Mouse (Mus musculus): ENCODE measurements around the gene Ntng2.

The Ntng2 gene

DNA sequence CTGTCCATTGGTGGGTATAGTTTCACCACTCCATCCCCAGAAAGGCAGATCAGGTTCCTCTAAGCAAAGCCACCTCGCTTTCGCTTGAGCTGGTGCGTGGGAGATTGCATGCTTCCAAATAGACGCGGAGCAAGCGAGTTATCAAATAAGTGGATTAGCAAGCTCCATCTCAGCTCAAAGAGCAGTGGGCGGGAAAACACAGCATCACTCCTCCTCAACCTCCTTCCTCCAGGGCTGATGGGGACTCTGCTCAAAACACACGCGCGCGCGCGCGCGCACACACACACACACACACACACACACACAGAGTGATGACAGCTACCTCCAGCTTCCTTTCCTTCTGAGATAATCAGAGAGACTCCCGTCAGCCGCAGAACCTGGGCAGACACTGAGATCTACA, 13.5 kb downstream of the Ntng2 start:
- in situ Hi-C loops (cut with MboI; ENCODE audit: unreplicated experiment in 2 of 2), result no loop called here

DNA sequence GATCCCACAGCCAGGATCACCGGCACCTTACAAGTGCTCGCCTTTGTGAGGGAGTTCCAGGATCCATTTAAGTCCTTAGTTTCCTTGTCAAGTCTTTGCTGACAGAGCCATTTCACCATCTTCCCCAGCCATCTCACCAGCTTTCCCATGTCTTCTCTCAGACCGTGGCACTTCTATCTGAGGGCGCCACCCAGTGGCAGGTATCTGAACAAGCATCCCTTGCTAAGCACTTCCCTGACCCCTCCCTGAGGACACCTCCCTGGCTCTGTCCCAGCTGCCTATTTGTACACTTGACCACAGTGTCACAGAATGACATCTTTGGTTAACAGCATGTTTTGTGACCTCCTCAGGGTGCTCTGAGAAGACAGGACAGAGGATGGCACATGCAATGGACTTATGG, 15.2 kb downstream of the Ntng2 start:
- in situ Hi-C loops (cut with MboI; ENCODE audit: unreplicated experiment in 2 of 2), result no loop called here

DNA sequence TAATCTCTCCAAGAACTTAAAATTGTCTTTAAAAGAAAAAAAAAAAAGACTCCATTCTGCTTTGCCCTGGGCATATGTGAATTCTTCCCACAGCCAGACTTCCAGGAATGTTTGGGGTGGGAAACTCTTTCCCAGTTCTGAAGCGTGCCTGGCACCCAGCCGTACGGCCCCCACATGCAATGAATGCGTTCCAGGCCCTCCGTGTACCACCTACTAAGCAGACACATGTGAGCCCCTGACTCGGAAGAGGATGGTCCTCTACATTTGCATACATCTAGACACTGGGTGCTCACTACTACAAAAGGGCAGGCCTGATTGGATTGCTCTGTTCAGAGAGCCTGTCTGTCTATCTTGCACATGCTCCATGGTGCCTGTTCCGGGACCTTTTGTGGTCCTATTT, 17.0 kb downstream of the Ntng2 start:
- in situ Hi-C loops (cut with MboI; ENCODE audit: unreplicated experiment in 2 of 2), result no loop called here

DNA sequence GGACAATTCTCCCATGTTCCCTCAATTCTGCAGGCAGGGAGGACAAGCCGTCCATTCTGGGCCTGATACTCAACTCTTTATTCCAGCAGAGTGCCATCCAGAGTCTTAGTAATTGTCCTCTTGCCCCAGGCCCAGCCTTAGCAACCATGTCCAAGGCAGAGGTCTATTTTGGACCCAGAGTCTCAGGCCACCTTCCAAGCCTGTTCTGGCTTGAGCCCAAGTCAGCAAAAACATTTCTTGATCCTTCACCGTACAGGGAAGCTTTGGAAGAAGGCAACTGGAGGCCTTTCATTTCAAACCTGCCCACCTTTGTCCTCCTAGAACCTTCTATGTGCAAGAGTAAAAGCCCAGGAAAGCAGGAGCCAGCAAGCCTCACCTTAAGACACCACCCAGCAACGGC, 17.8 kb downstream of the Ntng2 start:
- in situ Hi-C loops (cut with MboI; ENCODE audit: unreplicated experiment in 2 of 2), result no loop called here

DNA sequence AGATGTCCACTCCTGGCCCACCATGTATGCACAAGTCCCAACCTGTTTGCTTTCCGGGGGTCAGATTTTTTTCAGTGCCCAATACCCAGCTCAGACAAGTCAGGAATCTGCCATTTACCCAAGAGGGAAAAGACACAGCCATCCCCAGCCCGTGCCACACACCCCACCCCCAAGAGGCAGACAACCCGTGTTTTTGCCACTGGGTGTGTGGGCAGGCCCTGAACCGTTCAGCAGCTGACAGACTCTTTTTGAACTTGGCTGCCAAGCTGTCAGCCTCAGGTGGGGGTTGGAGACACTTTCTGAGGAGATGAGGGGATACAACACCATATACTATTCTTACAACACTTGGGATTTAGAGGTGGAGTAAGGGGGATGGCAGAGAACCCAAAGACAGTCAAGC, 18.8 kb downstream of the Ntng2 start:
- in situ Hi-C loops (cut with MboI; ENCODE audit: unreplicated experiment in 2 of 2), result no loop called here

DNA sequence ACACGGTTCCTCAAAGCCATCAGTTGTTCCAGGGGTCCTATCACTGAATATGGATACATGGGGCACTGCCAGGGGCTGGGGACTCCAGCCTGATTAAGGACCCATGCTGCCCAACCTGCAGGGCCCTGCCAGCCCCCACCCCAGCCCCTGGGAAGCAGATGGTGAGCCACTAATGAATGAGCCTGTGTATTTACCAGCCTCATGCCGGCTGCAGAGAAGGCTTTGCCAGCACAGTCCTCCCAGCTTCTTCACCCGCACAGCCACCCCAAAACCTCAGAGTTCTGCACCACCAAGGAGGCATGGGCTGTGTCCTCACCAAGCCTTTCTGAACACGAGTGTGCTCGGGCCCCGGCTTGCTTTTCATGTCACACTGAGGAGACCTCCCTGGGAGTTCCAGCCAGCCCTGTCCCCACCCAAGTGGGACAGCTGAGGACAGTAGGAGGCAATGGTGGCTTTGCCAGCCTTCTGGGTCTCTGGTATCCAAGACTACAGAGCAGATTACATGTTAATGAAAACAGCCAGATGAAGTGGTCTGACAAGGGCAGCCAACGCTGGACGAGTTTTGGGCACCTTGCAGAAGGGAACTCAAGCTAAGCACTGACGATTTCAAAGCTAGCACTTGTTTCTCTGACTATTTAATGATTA, 22.5 kb downstream of the Ntng2 start:
- in situ Hi-C loops (cut with MboI; ENCODE audit: unreplicated experiment in 2 of 2), result no loop called here

DNA sequence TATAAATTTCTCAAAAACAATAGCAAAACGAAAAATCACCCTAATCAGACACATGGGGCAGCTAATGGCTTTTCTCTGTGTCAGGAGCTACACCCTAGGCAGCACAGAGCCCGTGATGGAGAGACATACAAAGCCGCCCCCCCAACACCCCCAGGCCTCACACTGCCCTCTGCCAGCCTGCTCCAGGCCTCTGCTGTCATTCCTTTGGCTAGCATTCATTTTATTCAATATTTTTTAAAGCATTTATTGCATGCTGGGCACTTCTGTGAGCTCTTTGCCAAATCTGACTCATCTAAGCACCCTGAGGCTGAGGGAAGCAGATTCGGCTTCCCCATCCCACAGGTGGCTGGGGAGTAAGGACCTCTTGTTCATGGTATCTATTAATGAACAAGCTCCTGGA, 26.1 kb downstream of the Ntng2 start:
- in situ Hi-C loops (cut with MboI; ENCODE audit: unreplicated experiment in 2 of 2), result no loop called here

DNA sequence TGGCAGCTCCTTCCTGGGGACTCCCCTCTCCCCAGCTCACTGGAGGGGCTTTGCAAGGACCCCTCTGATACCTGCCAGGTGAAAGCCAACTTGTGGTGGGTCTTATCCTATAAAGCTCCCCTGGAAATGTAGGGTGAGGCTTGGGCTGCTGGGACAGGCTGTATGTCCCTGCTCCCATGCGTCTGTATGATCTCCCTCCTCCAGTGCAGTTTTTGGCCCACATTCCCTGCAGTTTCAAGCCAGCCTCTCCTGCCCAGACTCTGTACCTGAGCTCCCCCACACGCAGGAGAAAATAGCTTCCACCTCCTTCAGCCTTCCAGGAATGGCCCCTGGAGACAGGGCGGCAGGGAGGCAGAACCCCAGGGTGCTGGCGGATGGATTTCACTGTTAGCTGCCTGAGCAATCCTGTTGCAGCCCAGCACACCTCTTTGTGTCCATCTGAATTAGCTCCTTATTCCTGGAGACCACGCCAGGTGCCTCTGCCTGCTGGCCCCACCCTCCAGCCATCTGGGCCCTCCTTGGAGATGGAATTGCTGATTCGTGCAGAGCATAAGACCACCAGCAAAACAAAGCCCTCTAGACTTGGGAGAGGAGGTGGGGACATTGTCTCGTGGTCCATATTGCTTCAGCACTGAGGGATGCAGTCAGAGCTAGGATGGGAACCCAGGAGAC, 29.1 kb downstream of the Ntng2 start:
- in situ Hi-C loops (cut with MboI; ENCODE audit: unreplicated experiment in 2 of 2), result loop anchor here in 1 of 2 experiments (25.0 kb wide), 1 partner anchor 986 kb away; no protein-coding TSS in a partner anchor

DNA sequence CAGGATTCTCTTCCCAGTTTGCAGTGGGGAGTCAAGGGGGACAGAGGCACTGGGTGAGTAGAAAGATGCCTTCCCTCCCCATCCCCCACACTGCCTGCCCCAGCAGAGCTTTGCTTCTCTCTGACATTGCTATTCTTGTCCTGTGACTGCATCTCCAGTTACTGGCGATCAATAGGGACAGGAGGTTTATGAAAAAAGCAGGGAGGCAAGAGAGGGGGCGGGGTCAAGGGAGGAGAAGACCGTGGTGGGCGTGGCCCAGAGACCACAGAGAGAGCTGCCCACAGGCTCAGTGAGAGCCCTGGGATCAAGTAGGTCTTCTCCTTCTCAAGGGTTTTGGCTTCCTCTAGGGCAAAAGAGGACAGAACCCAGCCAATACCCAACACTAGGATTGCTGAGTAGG, 30.5 kb downstream of the Ntng2 start:
- in situ Hi-C loops (cut with MboI; ENCODE audit: unreplicated experiment in 2 of 2), result loop anchor here in 1 of 2 experiments (25.0 kb wide), 1 partner anchor 985 kb away; no protein-coding TSS in a partner anchor

DNA sequence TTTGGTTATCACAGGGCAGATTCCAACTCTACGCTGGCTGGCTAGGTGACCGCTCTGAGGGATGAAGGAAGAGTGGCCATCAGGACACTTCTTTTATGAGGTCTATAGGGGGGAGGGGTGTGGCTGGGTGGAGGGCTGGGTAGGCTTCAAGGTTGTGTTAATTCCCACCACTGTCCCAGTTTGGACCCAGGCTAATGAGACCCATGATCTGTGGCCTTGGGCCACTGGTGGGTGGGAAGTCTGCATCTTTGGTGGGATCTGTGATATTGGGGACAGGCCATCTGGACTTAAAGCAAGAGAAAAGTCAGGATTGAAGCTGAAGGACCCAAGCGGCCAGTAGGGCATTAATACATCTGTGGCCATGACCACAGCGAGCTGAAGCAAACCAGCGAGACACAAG, 34.0 kb downstream of the Ntng2 start:
- in situ Hi-C loops (cut with MboI; ENCODE audit: unreplicated experiment in 2 of 2), result loop anchor here in 1 of 2 experiments (25.0 kb wide), 1 partner anchor 982 kb away; no protein-coding TSS in a partner anchor

DNA sequence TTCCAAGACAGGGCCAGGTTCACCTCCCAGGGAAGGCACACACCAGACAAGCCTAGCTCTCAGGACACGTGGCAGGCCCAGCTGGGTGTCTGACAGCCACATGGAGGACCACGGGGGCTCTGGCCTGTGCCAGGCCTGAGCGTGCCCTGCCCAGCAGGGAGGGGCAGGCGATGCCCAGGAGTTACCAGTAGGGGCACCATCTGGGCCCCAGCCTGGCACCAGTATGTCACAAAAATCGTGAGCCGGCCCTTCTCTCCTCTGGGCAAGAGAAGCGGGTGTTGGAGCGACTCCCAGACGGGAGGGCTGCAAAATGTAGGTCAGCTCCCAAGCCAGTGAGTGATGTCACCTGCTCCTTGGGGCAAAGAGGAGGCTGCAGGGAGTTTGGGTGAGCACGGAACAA, 34.9 kb downstream of the Ntng2 start:
- in situ Hi-C loops (cut with MboI; ENCODE audit: unreplicated experiment in 2 of 2), result loop anchor here in 1 of 2 experiments (25.0 kb wide), 1 partner anchor 981 kb away; no protein-coding TSS in a partner anchor

DNA sequence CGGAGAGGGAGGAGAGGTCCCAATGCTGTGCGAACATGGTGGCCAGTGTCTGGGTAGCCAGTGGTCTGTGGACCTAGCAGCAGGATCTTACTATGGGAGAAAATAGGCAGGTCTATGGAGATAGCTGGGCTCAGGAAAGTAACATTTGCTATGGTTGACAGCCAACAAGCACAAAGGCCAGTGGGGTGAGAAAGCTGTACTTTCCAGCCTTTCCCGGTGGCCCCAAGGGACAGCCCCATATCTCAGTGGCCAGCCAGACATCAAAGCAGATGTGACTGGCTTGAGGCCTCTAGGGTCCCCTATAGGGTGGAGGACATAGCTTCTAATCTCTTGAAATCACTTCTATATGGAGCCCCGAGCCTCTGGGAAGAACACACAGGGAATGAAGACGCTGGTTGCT, 35.8 kb downstream of the Ntng2 start:
- in situ Hi-C loops (cut with MboI; ENCODE audit: unreplicated experiment in 2 of 2), result loop anchor here in 1 of 2 experiments (25.0 kb wide), 1 partner anchor 980 kb away; no protein-coding TSS in a partner anchor

DNA sequence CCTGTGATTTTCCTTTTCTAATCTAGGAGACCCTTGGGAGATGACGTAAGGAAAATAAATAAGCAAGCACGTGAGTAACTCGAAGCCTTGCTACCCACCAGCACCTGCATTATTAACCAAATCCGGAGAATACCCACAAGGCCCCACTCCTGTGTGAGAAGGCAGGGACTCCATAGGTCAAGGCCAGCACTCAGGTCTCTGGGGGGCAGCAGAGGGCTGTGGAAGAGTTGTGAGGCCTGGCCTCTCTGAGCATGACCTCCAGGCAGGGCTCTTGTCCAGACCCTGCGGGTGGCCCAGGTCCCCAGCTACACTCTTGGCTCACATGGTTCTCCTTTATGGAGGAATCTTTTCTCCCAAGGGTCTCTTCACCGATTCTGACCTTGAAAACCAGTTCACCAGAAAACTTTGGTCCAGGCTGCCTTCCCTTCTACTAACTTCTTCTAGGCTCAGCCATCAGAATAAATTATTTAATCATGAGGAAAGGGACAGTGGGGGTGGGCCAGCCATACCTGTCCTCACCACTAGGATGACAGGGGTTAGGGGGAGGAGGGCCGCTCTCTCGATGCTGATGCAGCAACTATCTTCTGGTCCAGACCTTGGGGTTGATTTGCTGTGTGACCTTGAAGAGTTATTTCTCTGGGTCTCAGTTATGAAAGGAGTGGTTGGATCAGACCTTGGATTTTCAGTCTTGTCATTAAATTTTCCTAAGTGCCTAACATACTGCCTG, 36.4 kb downstream of the Ntng2 start:
- in situ Hi-C loops (cut with MboI; ENCODE audit: unreplicated experiment in 2 of 2), result loop anchor here in 1 of 2 experiments (25.0 kb wide), 1 partner anchor 979 kb away; no protein-coding TSS in a partner anchor

DNA sequence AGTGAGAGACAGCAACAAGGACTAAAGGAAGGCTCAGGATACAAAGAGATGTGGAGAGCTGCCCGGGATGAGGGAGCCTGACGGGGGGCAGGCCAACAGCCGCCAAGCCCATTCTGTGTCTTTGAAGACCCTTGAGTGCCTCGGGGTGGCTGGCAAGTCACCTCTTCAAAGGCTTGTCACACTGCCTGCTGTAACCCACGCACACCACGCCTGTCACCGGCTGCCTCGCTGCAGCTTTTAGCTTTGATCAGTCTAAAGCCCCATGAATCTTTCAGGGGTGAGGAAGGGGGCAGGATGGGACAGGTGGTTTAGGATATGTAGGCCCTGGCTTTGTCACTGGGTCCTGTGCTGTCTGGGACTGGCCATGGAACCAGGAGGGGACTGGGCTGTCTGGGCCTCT, 46.6 kb downstream of the Ntng2 start:
- in situ Hi-C loops (cut with MboI; ENCODE audit: unreplicated experiment in 2 of 2), result loop anchor here in 1 of 2 experiments (5.0 to 25.0 kb wide), 2 partner anchors 36 to 969 kb away; no protein-coding TSS in a partner anchor

DNA sequence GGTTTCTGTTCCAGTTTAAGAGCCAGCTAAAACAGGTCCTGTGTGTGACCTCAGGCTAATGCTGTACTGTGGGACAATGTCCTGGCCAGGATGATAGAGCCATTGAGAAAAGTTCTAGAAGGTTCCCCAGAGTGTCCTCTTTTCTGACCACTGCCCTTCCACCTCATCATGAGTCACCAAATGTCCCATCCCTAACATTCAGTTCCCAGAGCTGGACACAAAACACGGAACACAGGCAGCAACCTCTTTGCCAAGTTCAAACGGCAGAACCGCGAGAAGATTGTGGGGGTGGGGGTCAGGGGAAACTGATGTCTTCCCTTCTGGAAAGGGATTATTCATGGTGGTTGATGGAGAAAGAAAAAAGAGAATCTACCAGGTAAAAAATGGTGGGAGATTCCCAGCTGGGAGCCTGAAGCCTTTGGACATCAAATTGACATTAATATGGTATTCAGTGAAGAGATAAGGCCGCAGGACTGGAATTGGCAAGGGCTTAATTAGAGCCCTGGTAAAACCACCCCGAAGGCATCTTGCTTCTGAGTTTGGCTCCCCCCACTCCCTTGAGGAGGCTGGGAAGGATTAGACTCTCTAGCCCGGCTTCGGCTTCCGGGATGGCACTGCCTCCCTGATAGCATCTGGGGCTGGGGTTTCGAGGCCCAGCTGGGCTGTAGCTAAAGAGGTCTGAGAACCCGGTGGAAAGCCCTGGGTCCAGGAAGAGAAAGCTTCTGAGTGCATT, 51.4 kb downstream of the Ntng2 start:
- in situ Hi-C loops (cut with MboI; ENCODE audit: unreplicated experiment in 2 of 2), result loop anchor here in 1 of 2 experiments (25.0 kb wide), 1 partner anchor 964 kb away; no protein-coding TSS in a partner anchor

DNA sequence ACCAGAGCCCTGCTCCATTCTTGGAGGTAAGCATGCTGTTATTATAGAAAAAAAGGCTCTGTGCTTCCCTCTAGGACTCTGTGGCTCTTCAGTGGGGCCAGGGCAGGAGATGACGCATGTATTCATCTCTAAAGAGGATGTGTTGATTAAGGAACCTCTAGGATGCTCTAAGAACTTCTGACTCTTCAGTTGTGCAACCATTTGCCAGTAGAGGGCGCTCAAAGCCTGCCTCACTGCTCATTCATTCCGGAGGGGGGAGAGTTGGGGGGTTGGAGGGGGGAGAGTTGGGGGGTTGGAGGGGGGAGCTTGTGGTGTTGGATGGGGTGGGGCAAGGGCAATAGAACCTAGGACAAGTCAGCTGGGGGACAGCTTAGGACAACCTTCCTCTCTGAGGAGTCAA, 52.9 kb downstream of the Ntng2 start:
- in situ Hi-C loops (cut with MboI; ENCODE audit: unreplicated experiment in 2 of 2), result loop anchor here (5.0 to 25.0 kb wide), 5 partner anchors 212 to 963 kb away; no protein-coding TSS in a partner anchor

DNA sequence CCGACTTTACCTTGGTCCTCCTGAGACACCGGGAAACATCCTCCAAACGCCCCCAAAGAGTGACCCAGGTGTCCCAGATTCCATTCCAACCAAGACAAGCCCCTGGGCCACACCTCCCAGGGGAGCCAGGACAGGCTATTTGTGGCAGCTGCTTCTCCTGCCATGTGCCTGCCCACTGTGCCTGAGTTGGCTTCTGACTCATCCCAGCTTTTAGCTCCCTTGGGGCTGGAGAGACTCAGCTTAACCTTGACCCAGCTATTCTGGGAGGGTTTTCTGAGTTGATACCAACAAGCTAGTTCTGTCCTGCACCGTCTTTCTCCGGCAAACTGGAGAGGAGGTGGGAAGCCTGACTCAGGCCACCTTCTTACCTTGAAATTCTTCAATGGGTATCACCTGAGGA, 54.4 kb downstream of the Ntng2 start:
- in situ Hi-C loops (cut with MboI; ENCODE audit: unreplicated experiment in 2 of 2), result loop anchor here (5.0 kb wide), 4 partner anchors 214 to 404 kb away; no protein-coding TSS in a partner anchor

DNA sequence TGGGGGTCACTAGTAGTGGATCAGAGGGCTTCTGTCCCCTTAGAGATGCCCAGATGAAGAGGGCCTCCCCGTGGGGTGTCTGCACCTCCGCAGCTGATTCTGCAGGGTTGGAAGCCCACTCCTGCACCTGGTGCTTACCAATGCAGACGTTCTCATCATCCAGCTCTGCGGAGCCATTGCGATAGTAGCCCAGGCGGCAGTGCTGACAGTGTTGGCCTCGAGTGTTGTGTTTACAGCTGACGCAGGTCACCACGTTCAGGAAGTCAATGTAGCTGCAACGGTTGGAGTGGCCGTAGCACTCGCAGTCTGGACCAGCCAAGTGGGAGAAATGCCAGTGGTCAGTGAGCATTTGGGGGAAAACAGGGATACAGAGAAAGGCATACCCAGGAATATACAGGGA, 56.0 kb downstream of the Ntng2 start:
- in situ Hi-C loops (cut with MboI; ENCODE audit: unreplicated experiment in 2 of 2), result loop anchor here (5.0 kb wide), 4 partner anchors 215 to 405 kb away; no protein-coding TSS in a partner anchor

DNA sequence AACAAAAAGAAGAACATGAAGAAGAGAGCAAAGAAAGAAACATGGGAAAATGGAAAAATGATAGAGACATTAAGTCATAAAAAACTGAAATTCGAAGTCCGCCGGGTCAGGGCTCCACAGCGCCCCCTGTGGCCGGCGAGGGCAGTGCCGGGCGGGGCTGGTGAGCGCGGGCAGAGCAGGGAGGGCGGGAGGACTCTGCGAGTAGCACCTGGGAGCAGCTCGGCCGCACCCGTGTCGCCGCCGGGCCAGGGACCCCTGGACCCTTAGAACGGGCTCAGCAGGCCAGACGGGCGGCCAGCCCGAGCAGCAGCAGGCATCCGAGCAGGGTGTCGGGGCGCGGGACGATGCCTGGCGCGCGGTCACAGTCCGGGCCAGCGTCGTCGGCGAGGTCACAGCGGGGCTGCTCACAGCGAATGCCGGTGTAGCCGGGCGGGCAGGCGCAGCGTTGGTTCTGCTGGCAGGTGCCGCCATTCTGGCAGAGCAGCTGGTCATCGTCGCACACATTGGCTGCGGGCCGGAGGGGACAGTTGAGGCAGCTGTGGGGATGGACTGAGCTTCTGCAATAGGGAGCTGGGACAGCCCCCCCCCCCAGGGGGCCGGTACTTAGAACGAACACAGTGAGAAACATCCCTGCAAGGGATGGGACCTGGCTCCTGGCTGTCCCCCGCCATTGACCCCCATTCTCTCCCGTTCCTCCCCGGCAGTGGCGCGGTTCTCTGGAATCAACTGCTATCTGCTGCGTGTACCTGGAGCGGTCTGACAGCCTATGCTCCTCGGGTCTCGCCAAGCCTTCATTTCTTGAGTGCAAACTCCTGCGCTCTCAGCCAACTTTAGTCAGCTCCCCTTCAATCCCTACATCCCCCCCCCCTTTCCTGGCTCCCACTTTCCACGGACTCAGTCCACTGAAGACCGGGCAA, 58.0 kb downstream of the Ntng2 start:
- in situ Hi-C loops (cut with MboI; ENCODE audit: unreplicated experiment in 2 of 2), result loop anchor here (5.0 kb wide), 4 partner anchors 217 to 407 kb away; no protein-coding TSS in a partner anchor
